Mouse (Mus musculus) left cerebral cortex, adult 18-20 months (tissue): ENCODE measurements around the gene Ampd3. TPM values are rescaled to one million over a fixed set of nuclear protein-coding genes. Genes with fewer than 3 reads are reported as not detected.
A peak's percentile ranks its signal among the peaks of the same experiment; 100 is the strongest.

ENCODE experiments used
- DNase-seq, 2 experiments: peaks; one replicate each; pipeline ENCODE4 v3.0.0; 2021 to 2022; ENCODE audit warnings: low spot score in 2 of 2, mixed read lengths in 1 of 2
- long read RNA-seq, 2 experiments: library from polyadenylated mRNA; stranded (forward); transcript quantifications; one replicate each; pipeline ENCODE4 v2.0.0; 2021
- total RNA-seq, 2 experiments: library from RNA; stranded (reverse); gene quantifications; 2 replicates each; pipeline ENCODE4 v1.2.3; 2021

Ampd3 gene
- 10 to 100 TPM; 21.3 to 23.5 TPM for total RNA-seq
- long read RNA-seq, experiment 1, partial matches to known transcripts: 7 of 23 reads
- long read RNA-seq, experiment 1, other reads (novel, unspliced or antisense): 9 of 23 reads
- long read RNA-seq, experiment 2, partial matches to known transcripts: 3 of 12 reads
- long read RNA-seq, experiment 2, other reads (novel, unspliced or antisense): 4 of 12 reads

GRCm38 (mm10) chr7:110768001-110768400 lies at the start of gene Ampd3:
TSS of gene Ampd3 (plus strand) at chr7:110768206.
- DNase-seq: peak in 1 of 2 experiments; percentile 13

- no peak for DNase-seq
These were observed 49.5 kb upstream of the Ampd3 start for GRCm38 (mm10) chr7:110718505-110718904.

DNA sequence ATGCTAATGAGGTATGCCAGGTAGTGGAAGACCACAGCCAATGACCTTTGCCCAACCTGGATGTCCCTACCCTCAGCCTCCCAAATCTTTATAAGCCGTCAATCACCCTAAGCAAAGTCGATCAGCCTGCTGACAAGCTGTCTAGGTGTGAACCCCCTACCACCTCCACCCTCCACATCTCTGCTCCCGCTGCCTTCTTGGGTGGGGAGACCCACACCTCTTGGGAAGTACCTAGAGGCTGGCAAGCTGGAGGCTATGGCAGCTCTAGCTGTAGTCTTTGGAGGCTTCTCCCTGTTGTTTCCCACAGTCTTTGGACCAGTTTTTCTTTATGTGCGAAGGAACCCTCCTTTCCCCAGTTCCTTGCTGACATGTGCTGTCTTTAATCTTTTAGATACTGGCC lies 48.1 kb upstream of the Ampd3 start:
- no peak for DNase-seq

- DNase-seq: no peak
These were observed 45.8 kb upstream of the Ampd3 start for GRCm38 (mm10) chr7:110722183-110722582.

DNA sequence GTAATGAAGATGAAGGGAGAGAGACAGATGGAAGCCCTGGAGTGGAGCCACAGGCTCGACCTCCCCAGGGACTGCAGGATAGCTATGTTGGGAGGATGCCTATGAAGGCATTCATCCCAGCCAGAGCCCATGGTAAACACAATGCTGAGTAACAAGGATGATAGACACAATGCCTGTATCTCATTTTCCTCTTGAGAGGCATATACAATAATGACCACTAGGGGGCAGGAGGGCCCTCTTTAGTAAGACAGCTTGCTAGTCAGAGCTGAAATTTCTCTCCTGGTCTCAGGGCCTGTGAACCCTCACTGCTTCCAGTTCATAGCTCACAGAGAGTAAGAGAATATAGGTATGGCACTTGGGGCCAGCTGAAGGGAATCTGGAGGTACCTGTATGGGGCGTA lies 41.0 kb upstream of the Ampd3 start:
- peak; percentile 43 to 45 for DNase-seq

GRCm38 (mm10) chr7:110728876-110729275 lies 39.1 kb upstream of the Ampd3 start:
- DNase-seq: peak in 1 of 2 experiments; percentile 24

DNA sequence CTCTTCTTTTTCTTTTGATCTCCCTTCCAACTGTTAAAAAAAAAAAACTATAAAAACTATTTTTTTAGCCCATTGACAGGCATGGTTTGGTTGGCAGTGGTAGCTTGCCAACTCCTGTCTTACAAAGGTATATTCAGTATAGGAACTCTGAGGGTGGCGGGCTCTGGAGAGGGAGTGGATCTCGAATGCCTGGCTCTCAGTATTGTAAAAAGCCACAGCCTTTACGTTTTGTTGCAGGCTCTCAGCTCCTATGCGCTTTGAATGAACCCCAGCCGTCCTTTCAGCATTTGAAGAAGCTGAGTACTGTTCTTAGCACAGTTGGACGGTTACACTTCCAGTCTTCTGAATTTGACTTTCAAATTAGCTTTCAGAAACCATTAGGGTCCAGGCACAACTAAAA lies 38.7 kb upstream of the Ampd3 start:
- DNase-seq: no peak

- DNase-seq: no peak
These were observed 36.7 kb upstream of the Ampd3 start for GRCm38 (mm10) chr7:110731091-110731967.

DNA sequence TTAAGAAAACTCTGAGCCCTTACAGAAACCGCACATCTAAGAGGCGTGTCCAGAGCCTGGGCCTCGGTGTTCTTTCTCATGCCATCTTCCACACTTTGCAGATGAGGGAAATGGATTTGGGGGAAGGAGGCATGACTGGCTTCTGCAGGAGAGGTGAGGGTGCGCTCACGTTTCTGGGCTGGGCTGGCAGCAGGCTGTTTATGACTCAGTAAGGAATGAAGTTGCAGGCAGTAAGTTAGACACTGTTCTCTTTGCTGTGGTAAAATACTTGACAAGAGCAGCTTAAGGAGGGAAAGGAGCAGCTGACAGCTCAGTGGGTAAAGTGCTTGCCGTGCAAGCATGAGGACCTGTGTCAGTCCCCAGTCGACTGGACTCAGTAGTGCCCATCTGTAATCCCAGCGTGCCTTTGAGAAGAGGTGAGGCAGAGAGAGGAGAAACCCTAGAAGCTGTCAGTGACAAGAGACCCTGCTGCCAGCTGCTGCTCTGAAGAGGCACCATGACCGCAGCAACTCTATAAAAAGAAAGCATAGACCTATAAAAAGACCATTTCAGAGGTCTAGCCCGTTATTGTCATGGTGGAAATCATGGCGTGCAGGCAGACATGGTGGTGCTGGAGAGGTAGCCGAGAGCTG lies 35.9 kb upstream of the Ampd3 start:
- no peak for DNase-seq

DNA sequence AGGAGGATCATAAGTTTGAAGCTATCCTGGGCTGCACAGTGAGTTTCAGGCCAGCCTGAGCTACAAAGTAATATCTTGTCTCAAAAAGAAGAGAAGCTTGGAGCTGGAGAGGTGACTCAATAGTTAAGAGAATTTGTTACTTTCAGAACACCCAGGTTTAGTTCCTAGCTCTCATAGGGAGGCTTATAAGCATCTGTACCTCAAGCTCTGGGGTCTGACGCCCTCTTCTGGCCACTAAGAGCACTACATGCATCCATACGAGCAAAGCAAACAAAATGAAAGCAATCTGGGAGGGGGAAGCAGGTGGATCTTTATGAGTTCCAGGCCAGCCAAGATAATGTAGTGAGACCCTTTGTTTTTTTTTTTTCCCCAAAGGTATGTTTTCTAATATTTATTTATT lies 31.1 kb upstream of the Ampd3 start:
- DNase-seq: no peak

- no peak for DNase-seq
These were observed 28.2 kb upstream of the Ampd3 start for GRCm38 (mm10) chr7:110739764-110740163.

DNA sequence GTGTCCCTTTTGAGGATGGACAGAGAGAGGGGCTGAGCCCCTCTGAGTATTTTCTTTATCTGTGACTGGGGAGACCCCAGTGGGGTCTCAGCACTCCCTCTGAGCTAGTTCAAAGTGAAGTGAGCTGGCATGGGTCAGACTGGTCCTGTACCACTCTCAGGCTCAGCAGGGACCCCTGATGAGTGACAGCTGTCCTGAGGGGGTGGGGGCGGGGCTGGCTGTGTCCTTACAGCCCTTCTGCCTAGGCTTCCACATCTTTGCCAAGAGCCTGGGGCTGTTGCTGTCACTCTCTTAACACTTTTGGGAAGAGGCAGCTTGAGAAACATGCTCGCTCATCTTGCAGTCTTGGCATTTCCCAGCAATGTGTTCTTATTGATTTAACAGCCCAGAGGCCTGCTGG lies 27.8 kb upstream of the Ampd3 start:
- DNase-seq: no peak

DNA sequence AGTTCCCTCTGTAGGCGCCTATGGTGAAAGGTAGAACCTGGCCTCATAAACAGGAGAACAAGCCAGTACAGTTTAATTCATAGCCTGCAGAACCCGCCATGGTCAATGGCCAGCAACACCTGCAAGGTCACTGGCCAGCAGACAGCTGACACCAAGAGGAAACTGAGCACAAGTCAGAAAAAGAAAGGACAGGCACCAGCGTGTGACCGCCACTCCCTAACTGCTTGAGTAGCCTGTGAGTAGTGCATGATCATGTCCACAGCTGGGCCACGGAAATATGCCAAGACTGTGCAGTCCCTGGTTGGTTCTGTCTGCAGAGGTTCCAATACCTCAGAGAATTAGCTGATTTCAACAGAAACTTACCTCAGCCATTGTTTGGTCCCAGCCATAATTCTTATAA lies 26.0 kb upstream of the Ampd3 start:
- no peak for DNase-seq

- no peak for DNase-seq
These were observed 21.9 kb upstream of the Ampd3 start for GRCm38 (mm10) chr7:110746087-110746562.

DNA sequence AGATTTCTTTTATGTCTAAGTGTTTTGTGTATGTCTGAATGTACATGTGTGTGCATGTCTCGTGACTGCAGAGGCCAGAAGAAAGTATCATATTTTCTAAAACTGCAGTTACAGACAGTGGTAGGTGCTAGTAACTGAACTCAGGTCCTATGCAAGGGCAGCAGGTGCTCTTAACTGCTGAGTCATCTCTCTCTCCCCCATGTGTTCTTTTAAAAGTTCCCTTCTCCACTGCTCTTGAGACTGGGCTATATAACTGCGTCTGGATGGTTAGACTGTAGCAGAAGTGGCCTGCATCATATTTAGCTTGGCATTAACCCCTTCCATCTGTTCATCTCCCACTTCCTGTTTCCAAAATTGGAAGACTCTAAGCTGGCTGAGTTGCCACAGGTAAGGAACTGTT lies 21.2 kb upstream of the Ampd3 start:
- no peak for DNase-seq

- no peak for DNase-seq
These were observed 17.2 kb upstream of the Ampd3 start for GRCm38 (mm10) chr7:110750834-110751233.

DNA sequence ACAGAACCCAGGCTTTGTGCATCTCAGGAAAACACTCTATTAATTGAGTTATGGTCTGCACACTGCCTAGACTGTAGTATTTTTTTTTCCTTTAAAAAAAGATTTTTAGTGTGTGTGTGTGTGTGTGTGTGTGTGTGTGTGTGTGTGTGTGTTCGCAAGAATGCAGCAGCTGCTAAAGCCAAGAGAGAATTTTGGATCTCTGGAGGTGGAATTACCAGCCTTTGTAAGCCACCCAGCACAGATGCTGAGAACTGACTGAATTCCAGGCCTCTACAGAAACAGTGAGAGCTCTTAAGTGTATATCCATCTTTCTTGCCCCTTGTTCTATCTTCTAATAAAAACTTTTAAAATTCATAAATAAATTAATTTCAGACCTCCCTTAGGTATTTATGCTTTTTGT lies 16.4 kb upstream of the Ampd3 start:
- DNase-seq: no peak

- no peak for DNase-seq
These were observed 14.7 kb upstream of the Ampd3 start for GRCm38 (mm10) chr7:110753310-110753709.

GRCm38 (mm10) chr7:110753926-110754330 lies 14.1 kb upstream of the Ampd3 start:
- DNase-seq: no peak

DNA sequence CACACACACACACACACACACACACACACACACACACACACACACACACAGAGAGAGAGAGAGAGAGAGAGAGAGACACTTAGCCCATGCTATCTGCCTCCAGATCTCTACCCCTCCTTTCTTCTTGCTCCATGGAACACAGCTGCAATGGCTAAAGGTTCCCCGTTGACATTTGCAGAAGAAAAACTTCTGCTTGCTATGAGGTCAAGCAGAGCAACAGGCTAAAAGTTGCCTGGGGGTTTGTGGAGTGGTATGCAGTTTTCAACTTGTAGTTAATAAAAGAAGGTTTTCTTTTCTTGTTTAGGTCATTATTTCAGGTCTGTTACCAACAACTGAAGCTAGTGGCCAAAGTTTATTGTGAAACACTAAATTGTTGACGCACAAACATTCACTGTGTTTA lies 11.6 kb upstream of the Ampd3 start:
- DNase-seq: no peak

DNA sequence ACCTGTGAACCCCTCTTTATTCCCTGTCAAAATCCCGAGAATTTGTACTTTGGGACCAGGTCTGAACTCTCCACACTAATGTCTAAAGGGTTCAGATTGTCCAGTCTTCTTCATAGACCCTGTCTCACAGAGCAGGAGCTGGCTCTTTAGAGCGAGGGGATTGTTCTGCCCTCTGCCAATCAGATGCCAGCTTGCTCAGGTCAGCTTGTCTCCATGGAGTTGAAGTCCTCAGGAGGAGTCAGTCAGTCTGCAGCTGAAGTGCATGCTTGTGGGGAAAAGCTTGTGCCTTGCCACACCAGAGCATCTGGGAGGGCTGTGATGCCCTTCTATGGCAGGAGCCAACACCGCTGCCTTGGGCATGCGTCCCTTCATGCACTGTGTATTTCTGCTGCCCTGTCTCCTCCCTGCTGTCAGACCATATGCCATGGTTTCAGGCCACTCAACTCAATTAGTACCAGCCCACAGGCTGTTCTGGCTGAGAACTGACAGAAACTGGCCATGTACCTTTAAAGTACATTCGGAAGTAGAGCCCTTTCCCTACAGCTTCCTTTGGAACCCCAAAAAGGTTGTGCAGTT lies 5.3 kb upstream of the Ampd3 start:
- DNase-seq: no peak
